Mouse (Mus musculus): ENCODE results near the gene Disc1.
A peak's percentile ranks its signal among the peaks of the same experiment; 100 is the strongest.

Disc1 gene

GRCm38 (mm10) chr8:125053505-125054435, at the start of gene Disc1:
Gene Disc1 (plus strand): TSS chr8:125054195.
- DNase-seq = no peak

GRCm38 (mm10) chr8:125012695-125013627, 41.0 kb upstream of the Disc1 start, which contains the start of gene Tsnax:
Gene Tsnax (plus strand): TSS chr8:125012997.
- peak; percentile 92 for DNase-seq

GRCm38 (mm10) chr8:125024085-125024484, 29.9 kb upstream of the Disc1 start:
- no peak for DNase-seq

- DNase-seq = no peak
These were observed 26.8 kb upstream of the Disc1 start for GRCm38 (mm10) chr8:125027211-125027610.

- DNase-seq = no peak
These were observed 25.2 kb upstream of the Disc1 start for GRCm38 (mm10) chr8:125028841-125029240.

GRCm38 (mm10) chr8:125031276-125031675, 22.7 kb upstream of the Disc1 start:
- no peak for DNase-seq

GRCm38 (mm10) chr8:125034669-125035068, 19.3 kb upstream of the Disc1 start:
- DNase-seq = peak; percentile 75

- DNase-seq = no peak
These were observed 16.9 kb upstream of the Disc1 start for GRCm38 (mm10) chr8:125037081-125037480.

- no peak for DNase-seq
These were observed 15.3 kb upstream of the Disc1 start for GRCm38 (mm10) chr8:125038731-125039130.

GRCm38 (mm10) chr8:125040587-125041375, 13.2 kb upstream of the Disc1 start:
- no peak for DNase-seq

- no peak for DNase-seq
These were observed 12.5 kb upstream of the Disc1 start for GRCm38 (mm10) chr8:125041496-125041895.

GRCm38 (mm10) chr8:125043394-125043793, 10.6 kb upstream of the Disc1 start:
- DNase-seq = no peak

GRCm38 (mm10) chr8:125043935-125044334, 10.1 kb upstream of the Disc1 start:
- no peak for DNase-seq

- no peak for DNase-seq
These were observed 8.2 kb upstream of the Disc1 start for GRCm38 (mm10) chr8:125045760-125046159.

GRCm38 (mm10) chr8:125049051-125049750, 4.8 kb upstream of the Disc1 start:
- DNase-seq = no peak

- no peak for DNase-seq
These were observed 4.2 kb upstream of the Disc1 start for GRCm38 (mm10) chr8:125049826-125050225.

- peak; percentile 82 for DNase-seq
These were observed 2.0 kb upstream of the Disc1 start for GRCm38 (mm10) chr8:125052026-125052425.

- DNase-seq = peak; percentile 27
These were observed 428 bp downstream of the Disc1 start for GRCm38 (mm10) chr8:125054436-125054810.

- DNase-seq = no peak
These were observed 6.9 kb downstream of the Disc1 start for GRCm38 (mm10) chr8:125060904-125061303.

GRCm38 (mm10) chr8:125065596-125065995, 11.6 kb downstream of the Disc1 start:
- DNase-seq = no peak

GRCm38 (mm10) chr8:125066913-125067595, 13.1 kb downstream of the Disc1 start:
- peak; percentile 80 for DNase-seq

All from thymus, postnatal 14 days (tissue).